Mouse (Mus musculus): ENCODE results near the gene Enho.

DNA sequence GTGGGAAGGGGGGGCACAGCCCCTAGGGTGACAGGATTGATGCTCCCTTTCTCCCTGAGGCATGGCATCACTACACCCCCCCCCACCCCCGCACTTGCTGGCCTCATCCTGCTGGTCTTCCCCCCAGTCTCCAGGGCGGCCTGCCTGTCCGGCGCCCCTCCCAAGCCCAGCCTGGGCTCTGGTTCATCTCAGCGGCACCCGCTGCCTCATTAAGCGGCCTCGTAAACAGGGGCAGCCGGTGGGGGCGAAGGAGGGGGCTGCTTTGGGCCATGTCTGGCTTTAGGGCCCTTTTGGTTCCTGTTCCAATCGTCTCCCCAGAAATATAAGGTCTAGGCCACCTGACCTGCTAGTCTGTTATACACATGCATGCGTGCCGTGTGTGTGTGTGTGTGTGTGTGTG is 19.4 kb upstream of the Enho start:
- TF ChIP-seq EP300 (IDR thresholded peaks at IDR 0.05; ENCODE audit: low read depth) = no peak
- TF ChIP-seq CTCF (IDR thresholded peaks at IDR 0.05; ENCODE audit: low read depth) = no peak

Data from liver, postnatal 0 days (tissue).